Comparison of ENCODE assay signal across 8 mouse cellular contexts in genomic region chr1:133917456-133918087, GRCm38 (mm10). TPM values are rescaled to one million over a fixed set of nuclear protein-coding genes. Genes with fewer than 3 reads are reported as not detected.
DNase-seq lines count a peak whose midpoint lies in the region; ATAC-seq and TF ChIP-seq lines count a peak whose summit lies in the region.

No protein-coding gene starts in this region.

- H3K4me1 ChIP-seq in testis, adult 2 months (ENCODE audit: control insufficient read depth, insufficient read depth, low read length): peaks cover 2% of the 10 kb centered on the region
- H3K4me1 ChIP-seq in midbrain, embryonic 12.5 days: peaks cover 34% of the 10 kb centered on the region

- H3K27me3 ChIP-seq in testis, adult 2 months (ENCODE audit: control insufficient read depth, insufficient read depth, low read length): no peaks in the 10 kb centered on the region
- H3K27me3 ChIP-seq in midbrain, embryonic 12.5 days: no peaks in the 10 kb centered on the region

- peak overlapping the region; percentile 79 for H3K27ac ChIP-seq in testis, adult 2 months (ENCODE audit: control insufficient read depth, insufficient read depth, low read depth, low read length)
- no peak overlapping the region for H3K27ac ChIP-seq in midbrain, embryonic 12.5 days (replicated peaks)

- H3K4me3 ChIP-seq in testis, adult 2 months (ENCODE audit: control insufficient read depth, low read depth, low read length): 0 out of 2 replicates have a peak overlapping the region, but pooled peaks have one; percentile 21
- H3K4me3 ChIP-seq in midbrain, embryonic 12.5 days: no peak overlapping the region

- 0 out of 2 replicates have a peak overlapping the region, but pooled peaks have one; percentile 2 for H3K4me2 ChIP-seq in midbrain, embryonic 12.5 days (replicated peaks)

- peak; percentile 42 for TF ChIP-seq POLR2A in testis, adult 2 months (IDR thresholded peaks at IDR 0.05; ENCODE audit: control insufficient read depth, low read depth, low read length)

- H3K9ac ChIP-seq in midbrain, embryonic 12.5 days (replicated peaks): no peak overlapping the region

- 27% methylated on average over 11 of the region's 11 CpGs for WGBS in midbrain, embryonic 12.5 days

- ATAC-seq in midbrain, embryonic 12.5 days (ENCODE audit: low FRiP score, low read depth): no peak

- intact Hi-C loops in gastrocnemius, postnatal 36 days (cut with DNase I): loop anchor here (5.0 kb wide), 1 partner anchor 35 kb away; no protein-coding TSS in a partner anchor

- no peak for TF ChIP-seq CTCF in testis, adult 2 months (IDR thresholded peaks at IDR 0.05; ENCODE audit: control insufficient read depth, insufficient read depth, insufficient replicate concordance, low read depth, low read length)

- no peak for DNase-seq in testis, postnatal 14 days (ENCODE audit: low spot score)
- peak; percentile 49 to 68 for DNase-seq in gastrocnemius, postnatal 36 days
- DNase-seq in kidney, adult 9 months: peak; percentile 50
- no peak for DNase-seq in MN1 (ENCODE audit: low spot score)
- no peak for DNase-seq in spleen, postnatal 14 days (ENCODE audit: low spot score in 2 of 2)
- DNase-seq in layer of hippocampus, postnatal 14 days (ENCODE audit: low spot score in 2 of 2): no peak

- H3K9me3 ChIP-seq in midbrain, embryonic 12.5 days: no peaks in the 10 kb centered on the region

- no peaks in the 10 kb centered on the region for H3K36me3 ChIP-seq in testis, adult 2 months (ENCODE audit: control insufficient read depth, insufficient read depth, low read length)
- H3K36me3 ChIP-seq in midbrain, embryonic 12.5 days: no peaks in the 10 kb centered on the region

RNA-seq across cellular contexts. Expression of gene Prelp, which starts 3.6 kb away (rescaled TPM):
- polyA plus RNA-seq in testis, adult 2 months (2012; rRNA removed): 4.3 and 4.7 TPM in 2 replicates
- total RNA-seq in gastrocnemius, postnatal 36 days (2021): 10 to 100 TPM; 16.1 to 19.9 TPM
- polyA plus RNA-seq in midbrain, embryonic 12.5 days (2016; fragmentation: Nextera tagmentation; extraction: Ambion mirVana): 1.9 and 3.5 TPM in 2 replicates
- total RNA-seq in layer of hippocampus, postnatal 14 days (2021): 10 to 100 TPM in 1 of 2 experiments, 1 to 10 TPM in 1; 4.6 to 10.2 TPM

RNA-seq across cellular contexts. Expression of gene Optc, which starts 9.8 kb away (rescaled TPM):
- 0.86 and 1.5 TPM in 2 replicates for polyA plus RNA-seq in testis, adult 2 months (2012; rRNA removed)
- total RNA-seq in gastrocnemius, postnatal 36 days (2021): not detected
- 3.0 and 4.2 TPM in 2 replicates for polyA plus RNA-seq in midbrain, embryonic 12.5 days (2016; fragmentation: Nextera tagmentation; extraction: Ambion mirVana)
- total RNA-seq in layer of hippocampus, postnatal 14 days (2021): 1 to 10 TPM in 1 of 2 experiments, under 1 TPM in 1; 0.60 to 1.3 TPM

Comparison
In these comparisons a context has a peak if more than half of its experiments do, and no peak if none do; other contexts are left out.
1. DNase-seq: peak in gastrocnemius, postnatal 36 days (2 of 2) and kidney, adult 9 months (single experiment); none in testis, postnatal 14 days (single experiment), MN1 (single experiment), spleen, postnatal 14 days (0 of 2) and layer of hippocampus, postnatal 14 days (0 of 2).